Mouse (Mus musculus): ENCODE results near the gene Ino80e. TPM values are rescaled to one million over a fixed set of nuclear protein-coding genes. Genes with fewer than 3 reads are reported as not detected.

The Ino80e gene
- total and polyA plus RNA-seq, 3 experiments, result 73.6 to 243 (median 73.9) TPM

- DNase-seq (ENCODE audit: extremely low read depth), result no peak
- TF ChIP-seq TBP (conservative IDR thresholded peaks at IDR 0.05; ENCODE audit: low read depth, low read length) (no peak), JUND (conservative IDR thresholded peaks at IDR 0.05; ENCODE audit: low read depth, low read length) (no peak), BHLHE40 (IDR thresholded peaks at IDR 0.05; ENCODE audit: low read depth, low read length) (no peak), NRF1 (IDR thresholded peaks at IDR 0.05; ENCODE audit: low read depth, low read length) (no peak), CHD1 (IDR thresholded peaks at IDR 0.05; ENCODE audit: low read depth, low read length) (no peak), RCOR1 (conservative IDR thresholded peaks at IDR 0.05; ENCODE audit: low read depth, low read length) (no peak), HCFC1 (IDR thresholded peaks at IDR 0.05; ENCODE audit: low read depth, low read length) (no peak), RAD21 (IDR thresholded peaks at IDR 0.05; ENCODE audit: low read depth, low read length) (no peak), ZKSCAN1 (IDR thresholded peaks at IDR 0.05; ENCODE audit: borderline replicate concordance, low read depth, low read length) (no peak), CHD2 (IDR thresholded peaks at IDR 0.05; ENCODE audit: low read length) (no peak), CTCF (conservative IDR thresholded peaks at IDR 0.05 in 1 of 2, IDR thresholded peaks at IDR 0.05 in 1 of 2; ENCODE audit: low read depth in 2 of 2, low read length in 2 of 2) (no peak), MEF2A (IDR thresholded peaks at IDR 0.05; ENCODE audit: borderline replicate concordance, low read depth, low read length) (no peak), JUN (IDR thresholded peaks at IDR 0.05; ENCODE audit: insufficient read depth, low read depth, low read length) (no peak), MXI1 (IDR thresholded peaks at IDR 0.05; ENCODE audit: low read depth, low read length) (no peak), SIN3A (IDR thresholded peaks at IDR 0.05; ENCODE audit: low read length) (no peak), ZMIZ1 (IDR thresholded peaks at IDR 0.05; ENCODE audit: low read depth, low read length) (no peak), PAX5 (IDR thresholded peaks at IDR 0.05; ENCODE audit: low read length) (no peak), ZC3H11A (IDR thresholded peaks at IDR 0.05; ENCODE audit: low read depth, low read length) (no peak), POLR2AphosphoS2 (IDR thresholded peaks at IDR 0.05; ENCODE audit: low read depth, low read length) (no peak), UBTF (IDR thresholded peaks at IDR 0.05; ENCODE audit: low read depth, low read length) (no peak)
- Histone ChIP-seq H3K4me3 (replicated peaks in 1 of 3; ENCODE audit: low read depth in 2 of 3, low read length in 2 of 3, poor library complexity in 1 of 3) (no peak overlapping the region), H3K9ac (ENCODE audit: insufficient read depth, low read depth) (no peak overlapping the region), H3K27ac (ENCODE audit: insufficient read depth, low read depth) (no peak overlapping the region), H3K9me3 (replicated peaks; ENCODE audit: low read length) (peaks cover 8% of the 10 kb centered on the region), H3K27me3 (replicated peaks) (peaks cover 16% of the 10 kb centered on the region), H3K79me2 (replicated peaks; ENCODE audit: control insufficient read depth, extremely low read depth, insufficient read depth, poor library complexity, severe bottlenecking) (no peaks in the 10 kb centered on the region), H3K4me1 (ENCODE audit: control insufficient read depth in 1 of 2, insufficient read depth in 2 of 2) (peaks cover 0 to 6% of the 10 kb centered on the region in 2 experiments; a peak in 1 of 4 replicates), H3K4me2 (ENCODE audit: insufficient read depth, low read depth, poor library complexity, severe bottlenecking) (no peak overlapping the region), H3K36me3 (replicated peaks in 1 of 2; ENCODE audit: control insufficient read depth in 1 of 2, insufficient read depth in 1 of 2, low read length in 1 of 2) (peaks cover 0 to 19% of the 10 kb centered on the region in 2 experiments)
- in situ Hi-C loops (cut with MboI; ENCODE audit: low pct_ligation_motif_present, low pct_unique_long_range_greater_than_20kb, low sequenced_read_pairs) (no loop called here), dilution Hi-C loops (cut with MboI; ENCODE audit: extremely low pct_ligation_motif_present, extremely low pct_unique_long_range_greater_than_20kb, low sequenced_read_pairs) (no loop called here)
Measured at GRCm38 (mm10) chr7:126845516-126845915, 16.7 kb downstream of the Ino80e start.

- Histone ChIP-seq H3K9me3 (replicated peaks; ENCODE audit: low read length) (peaks cover 8% of the 10 kb centered on the region), H3K36me3 (replicated peaks in 1 of 2; ENCODE audit: control insufficient read depth in 1 of 2, insufficient read depth in 1 of 2, low read length in 1 of 2) (no peaks in the 10 kb centered on the region), H3K4me2 (ENCODE audit: insufficient read depth, low read depth, poor library complexity, severe bottlenecking) (no peak overlapping the region), H3K79me2 (replicated peaks; ENCODE audit: control insufficient read depth, extremely low read depth, insufficient read depth, poor library complexity, severe bottlenecking) (no peaks in the 10 kb centered on the region), H3K27ac (ENCODE audit: insufficient read depth, low read depth) (no peak overlapping the region), H3K4me1 (ENCODE audit: control insufficient read depth in 1 of 2, insufficient read depth in 2 of 2) (no peaks in the 10 kb centered on the region), H3K9ac (ENCODE audit: insufficient read depth, low read depth) (no peak overlapping the region), H3K4me3 (replicated peaks in 1 of 3; ENCODE audit: low read depth in 2 of 3, low read length in 2 of 3, poor library complexity in 1 of 3) (no peak overlapping the region), H3K27me3 (replicated peaks) (peaks cover 16% of the 10 kb centered on the region)
- no peak for DNase-seq (ENCODE audit: extremely low read depth)
- TF ChIP-seq MEF2A (IDR thresholded peaks at IDR 0.05; ENCODE audit: borderline replicate concordance, low read depth, low read length) (no peak), POLR2A (IDR thresholded peaks at IDR 0.05; ENCODE audit: low read depth, low read length) (no peak), ETS1 (conservative IDR thresholded peaks at IDR 0.05; ENCODE audit: low read depth, low read length) (no peak), ZMIZ1 (IDR thresholded peaks at IDR 0.05; ENCODE audit: low read depth, low read length) (no peak), ZKSCAN1 (IDR thresholded peaks at IDR 0.05; ENCODE audit: borderline replicate concordance, low read depth, low read length) (no peak), CTCF (conservative IDR thresholded peaks at IDR 0.05 in 1 of 2, IDR thresholded peaks at IDR 0.05 in 1 of 2; ENCODE audit: low read depth in 2 of 2, low read length in 2 of 2) (no peak), RAD21 (IDR thresholded peaks at IDR 0.05; ENCODE audit: low read depth, low read length) (no peak), TBP (conservative IDR thresholded peaks at IDR 0.05; ENCODE audit: low read depth, low read length) (no peak), POLR2AphosphoS2 (IDR thresholded peaks at IDR 0.05; ENCODE audit: low read depth, low read length) (no peak), EP300 (IDR thresholded peaks at IDR 0.05; ENCODE audit: low read length) (no peak), BHLHE40 (IDR thresholded peaks at IDR 0.05; ENCODE audit: low read depth, low read length) (no peak), GABPA (IDR thresholded peaks at IDR 0.05; ENCODE audit: insufficient replicate concordance, low read depth, low read length) (no peak), SMC3 (IDR thresholded peaks at IDR 0.05; ENCODE audit: low read depth, low read length) (no peak), KAT2A (IDR thresholded peaks at IDR 0.05; ENCODE audit: insufficient replicate concordance, low read length) (no peak)
- in situ Hi-C loops (cut with MboI; ENCODE audit: low pct_ligation_motif_present, low pct_unique_long_range_greater_than_20kb, low sequenced_read_pairs) (no loop called here), dilution Hi-C loops (cut with MboI; ENCODE audit: extremely low pct_ligation_motif_present, extremely low pct_unique_long_range_greater_than_20kb, low sequenced_read_pairs) (no loop called here)
Measured at GRCm38 (mm10) chr7:126843276-126843675, 18.9 kb downstream of the Ino80e start.
